Comparison of ENCODE assay signal across 8 mouse cellular contexts in the genomic region with DNA sequence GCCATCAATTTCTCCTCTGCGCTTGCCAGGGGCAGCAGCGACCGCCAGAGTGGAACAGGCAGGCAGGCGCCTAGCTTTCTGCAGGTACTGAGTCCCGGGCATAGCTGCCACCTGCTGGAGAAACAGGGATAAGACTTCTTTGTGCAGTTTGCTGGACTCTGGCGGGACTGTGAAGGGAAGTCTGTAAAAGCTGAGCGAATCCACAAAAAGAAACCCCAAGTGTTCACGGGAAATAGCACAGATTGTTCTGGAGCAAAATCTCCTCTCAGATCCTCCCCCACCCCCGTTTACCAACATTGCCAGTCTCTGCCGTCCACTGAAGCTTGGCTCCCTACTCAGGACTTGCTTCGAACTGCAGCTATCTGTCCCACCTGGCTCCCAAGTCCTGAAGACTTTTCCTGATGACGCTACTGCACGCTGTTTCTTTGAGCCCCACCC. TPM values are rescaled to one million over a fixed set of nuclear protein-coding genes. Genes with fewer than 3 reads are reported as not detected.
A peak's percentile ranks its signal among the peaks of the same experiment; 100 is the strongest.
DNase-seq lines count a peak whose midpoint lies in the region; ATAC-seq lines count a peak whose summit lies in the region.

No protein-coding gene starts in this region.

- H3K27ac ChIP-seq in heart, embryonic 14.5 days (replicated peaks in 1 of 2; ENCODE audit: control insufficient read depth in 1 of 2, insufficient read depth in 1 of 2, low read depth in 2 of 2, low read length in 2 of 2): no peak overlapping the region
- no peak overlapping the region for H3K27ac ChIP-seq in liver, embryonic 15.5 days (replicated peaks)
- H3K27ac ChIP-seq in neural tube, embryonic 11.5 days (ENCODE audit: low read depth, low read length): no peak overlapping the region
- H3K27ac ChIP-seq in stomach, embryonic 16.5 days (ENCODE audit: low read length): no peak overlapping the region

- peak overlapping the region; percentile 51; the same call in 1 of the 2 replicates for H3K9ac ChIP-seq in heart, embryonic 14.5 days (ENCODE audit: low read length)
- no peak overlapping the region for H3K9ac ChIP-seq in liver, embryonic 15.5 days
- peak overlapping the region; percentile 30; the same call in 1 of the 2 replicates for H3K9ac ChIP-seq in neural tube, embryonic 11.5 days (ENCODE audit: low read length)
- H3K9ac ChIP-seq in stomach, embryonic 16.5 days (ENCODE audit: low read length): peak overlapping the region; percentile 57

- no peaks in the 10 kb centered on the region for H3K4me1 ChIP-seq in heart, embryonic 14.5 days (ENCODE audit: control insufficient read depth in 2 of 2, insufficient read depth in 2 of 2, low read length in 2 of 2)
- H3K4me1 ChIP-seq in liver, embryonic 15.5 days (replicated peaks): no peaks in the 10 kb centered on the region
- 0 out of 2 replicates have a peak, but pooled peaks cover 3% of the 10 kb centered on the region for H3K4me1 ChIP-seq in neural tube, embryonic 11.5 days (ENCODE audit: control insufficient read depth, insufficient read depth, low read length)
- H3K4me1 ChIP-seq in stomach, embryonic 16.5 days (ENCODE audit: control insufficient read depth, insufficient read depth, low read length): 0 out of 2 replicates have a peak, but pooled peaks cover 4% of the 10 kb centered on the region

- peak overlapping the region; percentile 11 to 24; a peak in 3 of 4 replicates for H3K4me3 ChIP-seq in heart, embryonic 14.5 days (ENCODE audit: control insufficient read depth in 1 of 2, insufficient read depth in 1 of 2, low read depth in 1 of 2, low read length in 2 of 2)
- H3K4me3 ChIP-seq in liver, embryonic 15.5 days (replicated peaks): no peak overlapping the region
- H3K4me3 ChIP-seq in neural tube, embryonic 11.5 days (ENCODE audit: low read depth, low read length): no peak overlapping the region
- peak overlapping the region; percentile 44 for H3K4me3 ChIP-seq in stomach, embryonic 16.5 days (replicated peaks; ENCODE audit: low read length)

- H3K9me3 ChIP-seq in heart, embryonic 14.5 days (ENCODE audit: control insufficient read depth, low read length): no peaks in the 10 kb centered on the region
- no peaks in the 10 kb centered on the region for H3K9me3 ChIP-seq in liver, embryonic 15.5 days (replicated peaks)
- H3K9me3 ChIP-seq in neural tube, embryonic 11.5 days (ENCODE audit: control insufficient read depth, low read length): no peaks in the 10 kb centered on the region
- H3K9me3 ChIP-seq in stomach, embryonic 16.5 days (replicated peaks; ENCODE audit: control insufficient read depth, low read length): no peaks in the 10 kb centered on the region

- DNase-seq in brain, embryonic 18.5 days (ENCODE audit: low read depth, low spot score): peak; percentile 54
- peak; percentile 51 for DNase-seq in fibroblast of lung, adult 2 months (ENCODE audit: low read depth)
- peak; percentile 86 for DNase-seq in kidney, postnatal 10 days
- peak; percentile 78 for DNase-seq in neural tube, embryonic 11.5 days (ENCODE audit: low spot score)

- peaks cover 35% of the 10 kb centered on the region for H3K27me3 ChIP-seq in heart, embryonic 14.5 days (ENCODE audit: control insufficient read depth, insufficient read depth, low read length)
- peaks cover 98% of the 10 kb centered on the region for H3K27me3 ChIP-seq in liver, embryonic 15.5 days
- no peaks in the 10 kb centered on the region for H3K27me3 ChIP-seq in neural tube, embryonic 11.5 days (ENCODE audit: control insufficient read depth, insufficient read depth, low read length)
- H3K27me3 ChIP-seq in stomach, embryonic 16.5 days (ENCODE audit: control insufficient read depth, insufficient read depth, low read length): peaks cover 3% of the 10 kb centered on the region; the same call in 1 of the 2 replicates

- no peaks in the 10 kb centered on the region for H3K36me3 ChIP-seq in heart, embryonic 14.5 days (ENCODE audit: control insufficient read depth, insufficient read depth, low read length)
- no peaks in the 10 kb centered on the region for H3K36me3 ChIP-seq in liver, embryonic 15.5 days (replicated peaks)
- no peaks in the 10 kb centered on the region for H3K36me3 ChIP-seq in neural tube, embryonic 11.5 days (ENCODE audit: control insufficient read depth, insufficient read depth, low read length)
- no peaks in the 10 kb centered on the region for H3K36me3 ChIP-seq in stomach, embryonic 16.5 days (ENCODE audit: control insufficient read depth, insufficient read depth, low read length)

- H3K4me2 ChIP-seq in heart, embryonic 14.5 days (ENCODE audit: low read length): peak overlapping the region; percentile 60
- H3K4me2 ChIP-seq in liver, embryonic 15.5 days: peak overlapping the region; percentile 36
- H3K4me2 ChIP-seq in neural tube, embryonic 11.5 days (ENCODE audit: low read depth): peak overlapping the region; percentile 37
- peak overlapping the region; percentile 63 for H3K4me2 ChIP-seq in stomach, embryonic 16.5 days (ENCODE audit: low read depth, low read length)

- WGBS in heart, embryonic 14.5 days: 4% methylated on average over 13 of the region's 13 CpGs
- 4% methylated on average over 13 of the region's 13 CpGs for WGBS in liver, embryonic 15.5 days (ENCODE audit: insufficient replicate concordance)
- 8% methylated on average over 13 of the region's 13 CpGs for WGBS in neural tube, embryonic 11.5 days
- WGBS in stomach, embryonic 16.5 days: 5% methylated on average over 13 of the region's 13 CpGs

- ATAC-seq in CD4-positive, CD25-positive, alpha-beta regulatory T cell, adult 4 months: peak; percentile 54
- ATAC-seq in heart, embryonic 14.5 days (ENCODE audit: insufficient number of reproducible peaks, insufficient read depth, low FRiP score, low read depth): no peak
- ATAC-seq in liver, embryonic 15.5 days (ENCODE audit: insufficient read depth): no peak
- 0 out of 2 replicates have a peak, but pooled peaks have one; percentile 31 for ATAC-seq in neural tube, embryonic 11.5 days (ENCODE audit: insufficient read depth, low FRiP score, low TSS enrichment)
- ATAC-seq in stomach, embryonic 16.5 days (ENCODE audit: insufficient read depth, low FRiP score): peak; percentile 62; the same call in 1 of the 2 replicates

RNA-seq across cellular contexts. Expression of gene Celf6, which starts 7.2 kb away (rescaled TPM):
- polyA plus RNA-seq in CD4-positive, CD25-positive, alpha-beta regulatory T cell, adult 4 months (2017; shearing (Covaris generic)): not detected
- 0.16 and 0.34 TPM in 2 replicates for polyA plus RNA-seq in heart, embryonic 14.5 days (2014; fragmentation: Nextera tagmentation; extraction: Ambion mirVana)
- 0.03 TPM in 1 of 2 replicates, not detected in the other for polyA plus RNA-seq in liver, embryonic 15.5 days (2015; fragmentation: Nextera tagmentation; extraction: Ambion mirVana)
- polyA plus RNA-seq in neural tube, embryonic 11.5 days (2014; fragmentation: Nextera tagmentation; extraction: Ambion mirVana): 6.1 and 6.3 TPM in 2 replicates
- polyA plus RNA-seq in stomach, embryonic 16.5 days (2015; fragmentation: Nextera tagmentation; extraction: Ambion mirVana): 2.7 and 2.8 TPM in 2 replicates

RNA-seq across cellular contexts. Expression of gene Parp6, which starts 32.2 kb away (rescaled TPM):
- 10 to 100 TPM; 35.0 to 53.6 TPM for polyA plus RNA-seq in CD4-positive, CD25-positive, alpha-beta regulatory T cell, adult 4 months (2017; shearing (Covaris generic))
- polyA plus RNA-seq in heart, embryonic 14.5 days (2014; fragmentation: Nextera tagmentation; extraction: Ambion mirVana): 19.5 and 24.6 TPM in 2 replicates
- polyA plus RNA-seq in liver, embryonic 15.5 days (2015; fragmentation: Nextera tagmentation; extraction: Ambion mirVana): 3.7 and 4.0 TPM in 2 replicates
- 107 and 135 TPM in 2 replicates for polyA plus RNA-seq in neural tube, embryonic 11.5 days (2014; fragmentation: Nextera tagmentation; extraction: Ambion mirVana)
- polyA plus RNA-seq in stomach, embryonic 16.5 days (2015; fragmentation: Nextera tagmentation; extraction: Ambion mirVana): 28.2 and 31.1 TPM in 2 replicates

RNA-seq across cellular contexts. Expression of gene Tmem202, which starts 45.2 kb away (rescaled TPM):
- 1 to 10 TPM in 1 of 2 experiments, under 1 TPM in 1; 0.89 to 1.4 TPM for polyA plus RNA-seq in CD4-positive, CD25-positive, alpha-beta regulatory T cell, adult 4 months (2017; shearing (Covaris generic))
- polyA plus RNA-seq in heart, embryonic 14.5 days (2014; fragmentation: Nextera tagmentation; extraction: Ambion mirVana): 0.55 TPM in 1 of 2 replicates, not detected in the other
- polyA plus RNA-seq in liver, embryonic 15.5 days (2015; fragmentation: Nextera tagmentation; extraction: Ambion mirVana): 0.08 TPM in 1 of 2 replicates, not detected in the other
- not detected in 2 replicates for polyA plus RNA-seq in neural tube, embryonic 11.5 days (2014; fragmentation: Nextera tagmentation; extraction: Ambion mirVana)
- polyA plus RNA-seq in stomach, embryonic 16.5 days (2015; fragmentation: Nextera tagmentation; extraction: Ambion mirVana): not detected in 2 replicates

RNA-seq across cellular contexts. Expression of gene Hexa, which starts 45.5 kb away (rescaled TPM):
- 10 to 100 TPM; 37.1 to 56.0 TPM for polyA plus RNA-seq in CD4-positive, CD25-positive, alpha-beta regulatory T cell, adult 4 months (2017; shearing (Covaris generic))
- 87.6 and 91.4 TPM in 2 replicates for polyA plus RNA-seq in heart, embryonic 14.5 days (2014; fragmentation: Nextera tagmentation; extraction: Ambion mirVana)
- polyA plus RNA-seq in liver, embryonic 15.5 days (2015; fragmentation: Nextera tagmentation; extraction: Ambion mirVana): 34.9 and 36.6 TPM in 2 replicates
- 43.2 and 49.9 TPM in 2 replicates for polyA plus RNA-seq in neural tube, embryonic 11.5 days (2014; fragmentation: Nextera tagmentation; extraction: Ambion mirVana)
- 80.9 and 87.9 TPM in 2 replicates for polyA plus RNA-seq in stomach, embryonic 16.5 days (2015; fragmentation: Nextera tagmentation; extraction: Ambion mirVana)

Comparison
In these comparisons a context has a peak if more than half of its experiments do, and no peak if none do; other contexts are left out.
1. ATAC-seq: peak in CD4-positive, CD25-positive, alpha-beta regulatory T cell, adult 4 months (single experiment), neural tube, embryonic 11.5 days (single experiment) and stomach, embryonic 16.5 days (single experiment); none in heart, embryonic 14.5 days (single experiment) and liver, embryonic 15.5 days (single experiment).
2. H3K4me3 ChIP-seq: peak in heart, embryonic 14.5 days (2 of 2) and stomach, embryonic 16.5 days (single experiment); none in liver, embryonic 15.5 days (single experiment) and neural tube, embryonic 11.5 days (single experiment).
3. Peak in every context shown above with its lines, with median percentiles within 50 percentile points of each other: DNase-seq and H3K4me2 ChIP-seq.